Comparison of ENCODE assay signal across 14 mouse cellular contexts in the genomic region with DNA sequence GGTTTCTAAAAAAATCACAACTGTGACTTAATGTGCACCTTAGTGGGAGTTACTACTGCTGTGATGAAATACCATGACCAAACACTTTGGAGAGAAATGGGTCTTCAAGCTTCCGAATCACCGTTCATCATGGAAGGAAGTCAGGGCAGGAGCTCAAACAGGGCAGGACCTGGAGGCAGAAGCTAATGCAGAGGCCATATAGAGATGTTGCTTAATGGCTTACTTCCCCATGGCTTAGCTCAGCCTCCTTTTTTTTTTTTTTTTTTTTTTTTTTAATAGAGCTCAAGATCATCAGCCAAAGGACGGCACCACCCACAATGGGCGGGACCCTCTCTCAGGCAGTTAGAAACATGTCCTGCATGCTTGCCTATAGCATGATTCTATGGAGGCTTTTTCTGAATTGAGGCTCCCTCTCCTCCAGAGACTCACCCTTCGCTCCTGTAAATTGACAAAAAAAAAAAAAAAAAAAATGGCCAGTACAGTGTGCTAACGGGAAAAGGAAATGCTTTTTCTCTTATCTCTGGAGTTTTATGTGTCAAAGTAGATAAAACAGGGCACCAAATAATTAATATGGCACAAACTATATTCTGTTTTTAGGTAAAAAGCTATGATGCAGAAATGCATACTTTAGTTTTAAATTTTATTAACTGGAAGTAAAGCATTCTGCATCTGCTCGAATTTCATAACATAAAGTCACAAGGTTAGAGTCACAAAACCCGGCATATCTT.
"Had no signal": no experiment of that assay in that cellular context is flagged by ENCODE, and none has a peak within 500 bp of the region (broad histone marks: within the 10 kb centered on the region; RNA-seq: fewer than 3 reads in every experiment).

No protein-coding gene starts in this region.

- H3K36me3 ChIP-seq: limb, embryonic 10.5 days; midbrain, embryonic 13.5 days had no signal

- H3K27ac ChIP-seq: left cerebral cortex, adult 2 months; limb, embryonic 10.5 days; liver, embryonic 14.5 days; macrophage; midbrain, embryonic 13.5 days had no signal

- H3K27me3 ChIP-seq: midbrain, embryonic 13.5 days had no signal

- H3K4me3 ChIP-seq: left cerebral cortex, adult 2 months; limb, embryonic 10.5 days; midbrain, embryonic 13.5 days had no signal

- H3K9ac ChIP-seq: liver, embryonic 14.5 days; midbrain, embryonic 13.5 days had no signal

- DNase-seq: kidney, adult 9 months; kidney, postnatal 14 days; lung, adult 2 months; lung, postnatal 10 days; right cerebral cortex, adult 18-20 months; right cerebral cortex, postnatal 25 days; thymus, adult 18-20 months; thymus, postnatal 25 days had no signal

- H3K4me2 ChIP-seq: midbrain, embryonic 13.5 days had no signal

- H3K4me1 ChIP-seq: midbrain, embryonic 13.5 days had no signal

- ATAC-seq: intestine, postnatal 0 days; midbrain, embryonic 13.5 days had no signal

- H3K9me3 ChIP-seq: limb, embryonic 10.5 days; midbrain, embryonic 13.5 days had no signal
